Mouse (Mus musculus): ENCODE data around the gene Pcsk6. TPM values are rescaled to one million over a fixed set of nuclear protein-coding genes. Genes with fewer than 3 reads are reported as not detected.

Pcsk6 gene
- polyA plus RNA-seq, 2 experiments: 0.88 to 1.5 TPM

DNA sequence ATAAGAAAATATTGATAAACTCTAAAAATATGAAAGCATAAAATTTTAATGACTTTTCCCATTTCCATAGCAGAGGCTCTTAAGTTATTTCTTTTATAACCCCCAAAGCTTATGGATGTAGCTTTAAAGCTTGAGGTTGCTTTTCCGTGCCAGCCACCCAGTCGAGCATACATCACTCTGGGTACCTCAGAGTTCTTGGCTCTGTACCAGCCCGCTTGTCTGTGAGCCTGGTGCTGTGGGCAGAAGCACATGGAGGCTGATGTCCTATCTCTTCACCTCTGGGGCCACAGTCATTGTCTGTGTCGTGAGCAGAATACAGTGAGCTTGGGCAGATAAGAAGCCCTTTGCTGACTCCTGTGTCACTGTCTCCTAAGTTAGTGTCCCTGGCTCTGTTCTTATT is 126.7 kb downstream of the Pcsk6 start:
- 50% methylated on average over 4 of the region's 4 CpGs for WGBS (ENCODE audit: insufficient replicate concordance)
- Histone ChIP-seq H3K9me3 (ENCODE audit: control insufficient read depth, low read length) (no peaks in the 10 kb centered on the region), H3K4me2 (ENCODE audit: low read depth) (no peak overlapping the region), H3K27me3 (ENCODE audit: control insufficient read depth, insufficient read depth, low read length) (no peaks in the 10 kb centered on the region), H3K4me1 (replicated peaks; ENCODE audit: control insufficient read depth in 2 of 2, insufficient read depth in 2 of 2, low read length in 1 of 2) (no peaks in the 10 kb centered on the region), H3K9ac (replicated peaks) (no peak overlapping the region), H3K4me3 (ENCODE audit: insufficient read depth in 1 of 2, low read depth in 2 of 2, low read length in 2 of 2) (no peak overlapping the region), H3K36me3 (replicated peaks; ENCODE audit: control insufficient read depth, insufficient read depth, low read depth) (no peaks in the 10 kb centered on the region), H3K27ac (no peak overlapping the region)
- ATAC-seq (ENCODE audit: insufficient read depth) (no peak), DNase-seq (ENCODE audit: low read depth in 3 of 3, low spot score in 3 of 3) (no peak)
- TF ChIP-seq CTCF (IDR thresholded peaks at IDR 0.05; ENCODE audit: low read depth) (no peak), EP300 (IDR thresholded peaks at IDR 0.05; ENCODE audit: low read depth) (no peak)

DNA sequence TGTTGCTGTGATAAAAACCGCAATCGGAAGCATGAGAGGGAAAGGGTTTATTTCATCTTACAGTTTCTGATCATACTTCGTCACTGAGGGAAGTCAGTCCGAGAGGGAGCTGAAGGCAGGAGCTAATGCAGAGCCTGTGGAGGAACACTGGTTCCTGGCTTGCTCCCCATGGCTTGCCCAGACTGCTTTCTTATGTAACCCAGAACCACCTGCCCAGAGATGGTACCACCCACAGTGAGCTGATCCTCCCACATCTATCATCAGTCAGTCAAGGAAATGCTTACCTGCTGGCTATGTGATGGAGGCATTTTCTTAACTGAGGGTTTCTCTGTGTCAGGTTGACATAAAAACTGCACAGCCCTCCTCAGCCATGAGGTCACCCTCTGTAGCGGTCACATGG is 127.2 kb downstream of the Pcsk6 start:
- DNase-seq (ENCODE audit: low read depth in 3 of 3, low spot score in 3 of 3) (no peak), ATAC-seq (ENCODE audit: insufficient read depth) (no peak)
- H3K9me3 ChIP-seq (ENCODE audit: control insufficient read depth, low read length): no peaks in the 10 kb centered on the region
- TF ChIP-seq EP300 (IDR thresholded peaks at IDR 0.05; ENCODE audit: low read depth): no peak
- no peak for TF ChIP-seq CTCF (IDR thresholded peaks at IDR 0.05; ENCODE audit: low read depth)
- no peaks in the 10 kb centered on the region for H3K27me3 ChIP-seq (ENCODE audit: control insufficient read depth, insufficient read depth, low read length)
- H3K9ac ChIP-seq (replicated peaks): no peak overlapping the region
- H3K27ac ChIP-seq: no peak overlapping the region
- 72% methylated on average over 5 of the region's 5 CpGs for WGBS (ENCODE audit: insufficient replicate concordance)
- H3K4me3 ChIP-seq (ENCODE audit: insufficient read depth in 1 of 2, low read depth in 2 of 2, low read length in 2 of 2): no peak overlapping the region
- no peak overlapping the region for H3K4me2 ChIP-seq (ENCODE audit: low read depth)
- H3K4me1 ChIP-seq (replicated peaks; ENCODE audit: control insufficient read depth in 2 of 2, insufficient read depth in 2 of 2, low read length in 1 of 2): no peaks in the 10 kb centered on the region
- no peaks in the 10 kb centered on the region for H3K36me3 ChIP-seq (replicated peaks; ENCODE audit: control insufficient read depth, insufficient read depth, low read depth)

DNA sequence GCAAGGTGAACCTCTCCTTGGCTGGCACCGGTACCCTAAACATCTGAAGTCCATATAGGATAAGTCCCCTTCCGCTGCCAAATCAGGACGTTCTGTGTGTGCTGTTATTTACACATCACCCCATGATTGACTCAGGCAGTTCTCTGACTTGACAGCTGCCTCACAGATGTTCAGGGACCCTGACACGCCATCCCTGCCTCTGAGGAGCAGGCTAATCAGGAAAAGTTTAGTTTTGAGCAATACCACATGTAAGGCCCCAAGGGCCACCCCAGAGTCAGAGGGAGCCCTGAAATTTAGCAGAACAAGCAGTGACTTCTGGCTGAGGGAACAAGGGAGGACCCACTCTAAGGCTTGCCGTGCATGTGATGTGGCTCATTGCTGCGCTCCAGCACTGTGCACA is 130.8 kb downstream of the Pcsk6 start:
- TF ChIP-seq CTCF (IDR thresholded peaks at IDR 0.05; ENCODE audit: low read depth) (no peak), EP300 (IDR thresholded peaks at IDR 0.05; ENCODE audit: low read depth) (no peak)
- 65% methylated on average over 6 of the region's 6 CpGs for WGBS (ENCODE audit: insufficient replicate concordance)
- ATAC-seq (ENCODE audit: insufficient read depth): no peak

DNA sequence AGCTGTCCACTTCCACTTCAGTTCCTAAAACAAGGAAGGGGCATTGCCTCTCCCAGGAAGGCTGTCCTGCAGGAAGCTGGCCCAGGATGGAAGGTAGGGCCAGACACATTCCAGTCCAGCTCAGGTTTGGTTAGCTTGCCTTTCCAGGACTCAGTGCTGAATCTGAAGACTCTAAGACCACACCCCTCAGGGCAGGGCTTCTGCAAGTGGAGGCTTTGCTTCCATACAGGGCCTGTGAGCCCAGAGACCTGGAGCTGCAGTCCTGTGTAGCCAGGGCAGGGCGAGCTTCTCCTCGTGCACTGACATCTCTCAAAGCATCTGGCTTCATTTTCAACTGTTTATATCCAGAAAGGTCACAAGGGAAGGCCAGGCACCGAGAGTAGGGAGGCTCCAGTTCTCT is 131.9 kb downstream of the Pcsk6 start:
- ATAC-seq (ENCODE audit: insufficient read depth): no peak
- WGBS (ENCODE audit: insufficient replicate concordance): 35% methylated on average over 3 of the region's 3 CpGs
- Histone ChIP-seq H3K9ac (replicated peaks) (no peak overlapping the region), H3K27ac (no peak overlapping the region), H3K4me1 (replicated peaks; ENCODE audit: control insufficient read depth in 2 of 2, insufficient read depth in 2 of 2, low read length in 1 of 2) (no peaks in the 10 kb centered on the region), H3K27me3 (ENCODE audit: control insufficient read depth, insufficient read depth, low read length) (no peaks in the 10 kb centered on the region), H3K36me3 (replicated peaks; ENCODE audit: control insufficient read depth, insufficient read depth, low read depth) (no peaks in the 10 kb centered on the region), H3K4me2 (ENCODE audit: low read depth) (no peak overlapping the region), H3K9me3 (ENCODE audit: control insufficient read depth, low read length) (no peaks in the 10 kb centered on the region), H3K4me3 (ENCODE audit: insufficient read depth in 1 of 2, low read depth in 2 of 2, low read length in 2 of 2) (no peak overlapping the region)
- TF ChIP-seq CTCF (IDR thresholded peaks at IDR 0.05; ENCODE audit: low read depth) (no peak), EP300 (IDR thresholded peaks at IDR 0.05; ENCODE audit: low read depth) (no peak)
- no peak for DNase-seq (ENCODE audit: low read depth in 3 of 3, low spot score in 3 of 3)

More for the DNA sequence above, 130.8 kb downstream of the Pcsk6 start:
- no peak for DNase-seq (ENCODE audit: low read depth in 3 of 3, low spot score in 3 of 3)
- Histone ChIP-seq H3K9me3 (ENCODE audit: control insufficient read depth, low read length) (no peaks in the 10 kb centered on the region), H3K27me3 (ENCODE audit: control insufficient read depth, insufficient read depth, low read length) (no peaks in the 10 kb centered on the region), H3K27ac (no peak overlapping the region), H3K4me3 (ENCODE audit: insufficient read depth in 1 of 2, low read depth in 2 of 2, low read length in 2 of 2) (no peak overlapping the region), H3K36me3 (replicated peaks; ENCODE audit: control insufficient read depth, insufficient read depth, low read depth) (no peaks in the 10 kb centered on the region), H3K4me1 (replicated peaks; ENCODE audit: control insufficient read depth in 2 of 2, insufficient read depth in 2 of 2, low read length in 1 of 2) (no peaks in the 10 kb centered on the region), H3K9ac (replicated peaks) (no peak overlapping the region), H3K4me2 (ENCODE audit: low read depth) (no peak overlapping the region)

DNA sequence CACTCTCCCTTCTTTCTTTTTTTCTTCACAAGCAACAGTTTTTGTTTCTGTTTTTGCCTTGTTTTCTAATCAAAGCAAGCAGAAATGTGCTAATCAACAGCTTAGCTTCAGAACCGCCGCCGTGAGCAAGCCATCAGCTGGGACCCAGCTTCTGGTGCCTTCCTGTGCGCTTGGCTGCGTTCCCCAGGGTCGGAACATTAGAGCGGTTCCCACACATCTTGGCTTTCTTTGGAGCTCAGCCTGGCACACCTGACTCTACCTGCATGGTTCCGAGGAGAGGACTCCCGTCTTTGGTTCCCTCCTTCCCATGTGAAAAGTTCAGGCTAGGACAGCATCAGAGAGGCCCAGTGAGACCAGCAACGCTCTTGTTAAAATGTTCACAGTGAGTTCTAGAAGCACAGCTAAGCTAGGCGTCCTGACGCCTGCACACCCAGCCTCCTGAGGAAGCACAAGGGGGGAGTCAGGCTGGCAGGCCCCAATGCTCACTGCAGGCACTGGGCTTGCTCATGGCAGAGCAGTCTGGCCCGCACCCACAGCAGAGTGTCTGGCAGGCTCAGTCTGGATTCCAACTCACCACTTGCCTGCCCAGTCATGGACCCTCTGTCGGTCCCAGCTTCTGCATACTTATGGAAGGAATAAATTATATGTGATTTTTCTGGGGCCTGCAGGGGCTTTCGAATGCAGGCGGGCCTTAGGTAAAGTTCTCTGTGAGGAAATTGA is 139.7 kb downstream of the Pcsk6 start:
- H3K4me2 ChIP-seq (ENCODE audit: low read depth): no peak overlapping the region
- DNase-seq (ENCODE audit: low read depth in 3 of 3, low spot score in 3 of 3) (no peak), ATAC-seq (ENCODE audit: insufficient read depth) (no peak)
- H3K4me3 ChIP-seq (ENCODE audit: insufficient read depth in 1 of 2, low read depth in 2 of 2, low read length in 2 of 2): no peak overlapping the region
- no peak overlapping the region for H3K27ac ChIP-seq
- TF ChIP-seq CTCF (IDR thresholded peaks at IDR 0.05; ENCODE audit: low read depth) (no peak), EP300 (IDR thresholded peaks at IDR 0.05; ENCODE audit: low read depth) (no peak)
- H3K4me1 ChIP-seq (replicated peaks; ENCODE audit: control insufficient read depth in 2 of 2, insufficient read depth in 2 of 2, low read length in 1 of 2): 0 out of 4 replicates have a peak, but pooled peaks cover 0 to 3% of the 10 kb centered on the region in 2 experiments
- no peaks in the 10 kb centered on the region for H3K27me3 ChIP-seq (ENCODE audit: control insufficient read depth, insufficient read depth, low read length)
- no peak overlapping the region for H3K9ac ChIP-seq (replicated peaks)
- no peaks in the 10 kb centered on the region for H3K9me3 ChIP-seq (ENCODE audit: control insufficient read depth, low read length)
- 71% methylated on average over 16 of the region's 16 CpGs for WGBS (ENCODE audit: insufficient replicate concordance)
- H3K36me3 ChIP-seq (replicated peaks; ENCODE audit: control insufficient read depth, insufficient read depth, low read depth): no peaks in the 10 kb centered on the region

Data from liver, embryonic 14.5 days (tissue).